Mouse (Mus musculus) hindbrain, embryonic 14.5 days (tissue): ENCODE data around the gene Olfr224. TPM values are rescaled to one million over a fixed set of nuclear protein-coding genes. Genes with fewer than 3 reads are reported as not detected.

ENCODE experiments used
- ATAC-seq: fragments of 200-750 bp; cut with Nextera tagmentation; 2 replicates; pipeline ENCODE4 v1.8.0; 2017; ENCODE audit warnings: moderate number of reproducible peaks, mild to moderate bottlenecking, moderate TSS enrichment, moderate library complexity; ENCODE audit not compliant: low FRiP score
- DNase-seq: peaks from one replicate; pipeline ENCODE4 v3.0.0-alpha.2; 2015; ENCODE audit warnings: low spot score
- H3K27ac ChIP-seq: fragments of 300-500 bp; sonication (generic); 2 replicates; pipeline ENCODE4 v1.5.1; 2014; ENCODE audit warnings: mild to moderate bottlenecking, moderate library complexity
- H3K27me3 ChIP-seq: fragments of 300-500 bp; sonication (generic); 2 replicates; pipeline ENCODE4 v1.6.1; 2014; ENCODE audit warnings: mild to moderate bottlenecking, low read length, mixed read lengths; ENCODE audit not compliant: control insufficient read depth, insufficient read depth
- H3K36me3 ChIP-seq: fragments of 300-500 bp; sonication (generic); replicated peaks from 2 replicates; pipeline ENCODE4 v1.6.1; 2014; ENCODE audit not compliant: control insufficient read depth, insufficient read depth
- H3K4me1 ChIP-seq: fragments of 300-500 bp; sonication (generic); replicated peaks from 2 replicates; pipeline ENCODE4 v1.6.1; 2014; ENCODE audit warnings: antibody characterized with exemption, low read length, mixed read lengths; ENCODE audit not compliant: control insufficient read depth, insufficient read depth
- H3K4me2 ChIP-seq: fragments of 300-500 bp; sonication (generic); replicated peaks from 2 replicates; pipeline ENCODE4 v1.6.1; 2014; ENCODE audit warnings: mild to moderate bottlenecking, moderate library complexity
- H3K4me3 ChIP-seq: fragments of 300-500 bp; sonication (generic); replicated peaks from 2 replicates; pipeline ENCODE4 v1.5.1; 2014; ENCODE audit warnings: mild to moderate bottlenecking, low read length
- H3K9ac ChIP-seq: fragments of 300-500 bp; sonication (generic); 2 replicates; pipeline ENCODE4 v1.6.1; 2014
- H3K9me3 ChIP-seq: fragments of 300-500 bp; sonication (generic); 2 replicates; pipeline ENCODE4 v1.6.1; 2016; ENCODE audit warnings: low read length; ENCODE audit not compliant: control insufficient read depth
- WGBS: fragments of 180-500 bp; shearing (Covaris S2); extraction: QIAGEN DNeasy Blood & Tissue Kit; methylation state at CpG from one replicate; pipeline ENCODE4 v1.1.7; 2014; 5-methylcytosine and 5-hydroxymethylcytosine counted together
- polyA plus RNA-seq: library from polyadenylated mRNA; unstranded; fragments of >200 nt; fragmentation: Nextera tagmentation; extraction: Ambion mirVana; gene quantifications from 2 replicates; pipeline ENCODE4 v1.2.1, GENCODE M21; 2014

Gene Olfr224
- polyA plus RNA-seq, 1 experiment from 2014 or later: not detected

DNA sequence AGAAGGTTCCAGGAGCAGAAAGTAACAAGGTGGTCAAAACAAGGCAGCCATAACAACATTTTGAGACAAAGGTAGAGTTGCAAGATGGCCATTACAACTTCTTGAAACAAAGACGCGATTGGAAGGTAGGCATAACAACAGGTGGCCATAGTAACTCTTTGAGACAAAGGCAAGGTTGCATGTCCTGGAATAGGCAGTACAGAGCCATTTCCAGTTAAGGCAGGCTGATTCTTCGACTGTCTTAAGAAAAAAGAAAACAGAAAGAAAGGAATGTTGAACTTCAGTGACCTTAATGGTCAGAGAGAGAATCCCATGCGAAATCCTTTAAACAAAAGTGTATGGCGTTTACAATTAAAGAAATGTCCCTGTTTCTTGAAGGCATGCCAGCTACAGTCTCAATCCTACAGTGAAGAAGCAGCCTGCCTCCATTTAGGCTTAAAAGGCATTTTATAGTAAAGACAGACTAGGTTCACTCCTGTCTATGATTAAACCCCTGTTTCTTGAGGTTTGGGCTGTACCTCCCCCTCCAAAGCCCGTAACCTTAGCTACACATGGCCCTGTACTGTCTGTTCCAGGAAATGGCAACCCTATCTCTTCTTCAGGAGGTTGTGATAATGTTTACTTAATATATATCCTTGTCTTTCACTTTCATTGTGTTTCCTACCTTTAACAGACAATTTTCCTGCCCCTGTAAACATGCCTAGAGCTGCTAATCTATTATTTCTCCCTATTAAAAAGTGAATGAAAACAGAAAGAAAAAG, 32.6 kb upstream of the Olfr224 start:
- 82% methylated on average over 6 of the region's 6 CpGs for WGBS
- Histone ChIP-seq H3K4me3 (no peak overlapping the region), H3K4me1 (no peaks in the 10 kb centered on the region), H3K36me3 (no peaks in the 10 kb centered on the region), H3K27me3 (no peaks in the 10 kb centered on the region), H3K9me3 (no peaks in the 10 kb centered on the region), H3K27ac (no peak overlapping the region), H3K9ac (no peak overlapping the region), H3K4me2 (no peak overlapping the region)
- DNase-seq: no peak
- ATAC-seq: no peak

DNA sequence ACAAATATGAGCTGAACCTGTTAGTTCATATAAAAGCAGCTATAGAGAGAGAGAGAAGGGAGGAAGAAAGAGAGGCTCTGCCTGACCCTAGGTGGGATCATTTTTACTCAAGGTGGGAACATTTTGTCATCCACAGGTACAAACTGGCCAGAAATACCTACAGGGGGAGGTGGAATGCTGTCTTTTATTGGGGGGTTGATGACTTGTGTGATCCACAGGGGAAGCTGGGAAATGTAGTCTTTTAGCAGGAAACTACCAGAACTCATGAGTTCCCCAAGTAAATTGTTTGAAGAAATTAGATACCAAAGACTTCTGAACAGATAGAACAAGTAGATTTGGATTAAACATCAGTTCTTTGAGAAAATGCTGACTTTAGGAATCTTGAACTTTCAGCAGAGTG, 31.7 kb upstream of the Olfr224 start:
- H3K4me1 ChIP-seq: no peaks in the 10 kb centered on the region
- no peak overlapping the region for H3K4me2 ChIP-seq
- no peaks in the 10 kb centered on the region for H3K9me3 ChIP-seq
- no peak overlapping the region for H3K27ac ChIP-seq
- no peak for ATAC-seq
- H3K4me3 ChIP-seq: no peak overlapping the region
- H3K27me3 ChIP-seq: no peaks in the 10 kb centered on the region
- H3K36me3 ChIP-seq: no peaks in the 10 kb centered on the region
- no peak overlapping the region for H3K9ac ChIP-seq
- DNase-seq: no peak

DNA sequence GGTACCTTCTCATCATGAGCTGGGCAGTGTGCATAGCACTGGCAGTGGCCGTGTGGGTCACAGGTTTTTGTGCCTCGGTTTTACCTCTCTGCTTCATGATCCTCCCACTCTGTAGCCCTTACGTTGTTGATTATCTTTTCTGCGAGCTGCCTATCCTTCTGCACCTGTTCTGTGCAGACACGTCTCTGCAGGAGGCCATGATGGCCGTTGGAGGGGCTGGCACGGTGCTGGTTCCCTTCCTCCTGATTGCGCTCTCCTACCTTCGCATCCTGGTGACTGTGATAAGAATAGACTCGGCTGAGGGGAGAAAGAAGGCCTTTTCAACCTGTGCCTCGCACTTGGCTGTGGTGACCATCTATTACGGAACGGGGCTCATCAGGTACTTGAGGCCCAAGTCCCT, 27.5 kb upstream of the Olfr224 start:
- H3K4me3 ChIP-seq: no peak overlapping the region
- no peak overlapping the region for H3K9ac ChIP-seq
- DNase-seq (no peak), ATAC-seq (no peak)
- H3K27ac ChIP-seq: no peak overlapping the region
- 89% methylated on average over 13 of the region's 13 CpGs for WGBS
- H3K27me3 ChIP-seq: no peaks in the 10 kb centered on the region
- no peaks in the 10 kb centered on the region for H3K36me3 ChIP-seq
- H3K9me3 ChIP-seq: no peaks in the 10 kb centered on the region
- no peaks in the 10 kb centered on the region for H3K4me1 ChIP-seq
- H3K4me2 ChIP-seq: no peak overlapping the region

DNA sequence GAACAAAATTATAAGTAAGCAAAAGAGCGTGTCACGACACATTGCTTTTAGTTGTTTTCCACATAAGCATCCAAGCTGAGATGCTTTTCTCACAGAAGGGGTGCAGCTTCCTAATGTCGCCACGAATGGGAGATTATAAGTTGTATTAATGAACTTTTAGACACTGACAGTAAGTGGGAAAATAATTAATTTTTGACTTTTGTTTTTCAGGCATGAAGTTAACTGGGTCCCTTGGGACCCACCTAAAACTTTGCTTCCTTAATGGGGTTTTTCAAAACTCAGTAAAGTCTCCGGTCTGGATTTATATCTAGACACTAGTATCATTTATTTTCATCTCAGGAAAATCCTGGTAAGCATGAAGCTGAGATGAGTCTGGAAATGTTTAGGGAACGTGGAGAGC, 24.5 kb upstream of the Olfr224 start, which contains the start of gene Olfr324:
TSS of gene Olfr324 (plus strand) at position 301 of the 400 bp plus-strand sequence.
- no peak within 1 kb of the TSS for H3K27ac ChIP-seq

DNA sequence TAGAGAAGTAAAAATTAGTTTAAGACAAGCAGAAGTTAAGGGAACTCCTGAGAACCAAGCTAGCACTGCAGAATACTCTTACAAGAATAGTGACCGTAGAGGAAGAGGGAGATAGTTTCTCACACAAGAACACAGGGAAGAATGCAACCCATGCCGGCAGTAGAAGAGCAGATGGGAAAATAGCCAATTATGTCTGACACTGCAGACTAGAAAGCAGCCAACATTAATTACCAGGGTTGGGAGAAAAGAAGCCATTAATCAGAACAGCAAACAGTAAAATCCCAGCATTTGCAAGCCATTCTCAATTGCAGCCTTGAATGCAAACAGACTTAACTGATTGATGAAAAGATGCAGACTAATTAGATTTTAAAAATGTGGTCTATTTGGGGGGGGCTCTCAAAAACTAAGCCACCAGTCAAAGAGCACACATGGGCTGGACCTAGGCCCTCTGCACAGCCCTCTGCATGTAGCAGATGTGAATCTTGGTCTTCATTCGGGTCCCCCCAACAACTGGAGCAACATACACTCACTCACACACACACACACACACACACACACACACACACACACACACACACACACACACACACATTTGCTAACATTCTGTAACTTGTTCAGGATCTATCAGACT, 18.4 kb upstream of the Olfr224 start:
- Histone ChIP-seq H3K9ac (no peak overlapping the region), H3K4me3 (no peak overlapping the region), H3K4me1 (no peaks in the 10 kb centered on the region), H3K4me2 (no peak overlapping the region), H3K27me3 (no peaks in the 10 kb centered on the region), H3K36me3 (no peaks in the 10 kb centered on the region), H3K27ac (no peak overlapping the region), H3K9me3 (no peaks in the 10 kb centered on the region)
- DNase-seq (no peak), ATAC-seq (no peak)
- WGBS: 47% methylated on average over 3 of the region's 3 CpGs

More for the DNA sequence above, 24.5 kb upstream of the Olfr224 start, which contains the start of gene Olfr324:
- ATAC-seq (no peak), DNase-seq (no peak)
- Histone ChIP-seq H3K4me1 (no peaks in the 10 kb centered on the region), H3K4me3 (no peak within 1 kb of the TSS), H3K4me2 (no peak within 1 kb of the TSS), H3K27me3 (no peaks in the 10 kb centered on the region), H3K9ac (no peak within 1 kb of the TSS), H3K36me3 (no peaks in the 10 kb centered on the region), H3K9me3 (no peaks in the 10 kb centered on the region)
- 83% methylated on average over 6 of the region's 6 CpGs for whole genome bisulfite sequencing

DNA sequence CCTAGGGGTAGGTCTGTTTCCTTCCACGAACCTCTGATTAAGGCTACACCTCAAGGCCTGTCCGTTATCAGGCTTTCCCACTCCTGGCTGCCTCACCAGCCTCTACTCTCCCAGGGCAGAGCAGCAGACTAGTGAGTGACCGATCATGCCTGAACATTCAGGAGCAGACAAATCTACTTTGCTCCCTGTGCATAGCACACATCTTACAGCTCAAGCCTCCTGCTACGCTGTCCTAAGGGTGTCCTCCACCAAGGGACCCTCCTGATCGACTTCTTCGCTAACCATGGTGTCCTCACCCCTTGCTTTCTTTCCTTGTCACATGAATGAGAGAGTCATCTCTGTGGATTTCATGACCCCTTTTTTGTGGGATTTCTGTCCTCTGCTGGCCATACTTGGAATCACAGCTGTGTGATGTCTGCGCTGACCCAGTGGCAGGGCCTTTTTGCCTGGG, 17.6 kb upstream of the Olfr224 start:
- Histone ChIP-seq H3K4me2 (no peak overlapping the region), H3K9ac (no peak overlapping the region), H3K4me3 (no peak overlapping the region), H3K4me1 (no peaks in the 10 kb centered on the region), H3K9me3 (no peaks in the 10 kb centered on the region), H3K27me3 (no peaks in the 10 kb centered on the region), H3K27ac (no peak overlapping the region), H3K36me3 (no peaks in the 10 kb centered on the region)
- DNase-seq (peak; percentile 52), ATAC-seq (no peak)
- 70% methylated on average over 7 of the region's 7 CpGs for WGBS

DNA sequence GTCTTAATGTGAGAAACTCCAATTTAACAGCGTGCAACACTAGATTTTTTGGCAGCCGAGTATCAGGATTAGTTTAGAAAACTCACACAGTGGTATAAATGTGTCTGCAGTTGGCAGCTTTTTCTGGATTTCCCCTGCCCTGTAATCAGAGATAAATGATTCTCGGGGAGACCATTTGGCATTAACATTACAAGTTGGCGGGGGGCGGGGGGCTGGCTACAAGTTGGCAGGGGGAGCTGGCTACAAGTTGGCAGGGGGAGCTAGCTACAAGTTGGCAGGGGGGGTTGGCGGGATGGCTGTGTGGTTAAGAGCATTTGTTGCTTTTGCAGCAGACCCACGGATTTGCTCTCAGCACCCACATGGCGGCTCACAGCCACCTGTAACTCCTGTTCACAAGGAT, 8.3 kb upstream of the Olfr224 start:
- Histone ChIP-seq H3K9ac (no peak overlapping the region), H3K36me3 (no peaks in the 10 kb centered on the region), H3K4me2 (no peak overlapping the region), H3K4me1 (no peaks in the 10 kb centered on the region), H3K27ac (no peak overlapping the region), H3K27me3 (no peaks in the 10 kb centered on the region), H3K4me3 (no peak overlapping the region), H3K9me3 (no peaks in the 10 kb centered on the region)
- no peak for DNase-seq
- no peak for ATAC-seq
- 73% methylated on average over 8 of the region's 8 CpGs for WGBS

DNA sequence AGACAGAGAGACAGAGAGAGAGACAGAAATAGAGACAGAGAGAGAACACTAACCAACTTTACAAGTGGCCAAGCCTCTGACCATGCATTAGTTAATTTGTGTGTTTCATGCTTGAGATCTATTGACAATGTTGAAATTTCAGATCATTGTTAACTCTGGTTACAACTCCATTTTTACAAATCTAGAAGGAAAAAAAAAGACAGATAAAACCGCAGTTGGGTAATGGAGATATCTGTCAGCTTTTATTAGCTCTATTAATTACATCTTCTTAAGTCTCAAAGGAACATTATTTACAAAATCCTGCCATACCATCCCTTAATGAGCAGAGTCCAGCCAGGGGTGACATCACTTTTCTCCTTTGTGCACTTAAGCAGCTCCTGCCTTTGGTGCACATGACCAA, 7.1 kb upstream of the Olfr224 start, which contains the start of gene Olfr325:
TSS of gene Olfr325 (plus strand) at position 301 of the 400 bp plus-strand sequence.
- Histone ChIP-seq H3K9ac (no peak within 1 kb of the TSS), H3K4me1 (no peaks in the 10 kb centered on the region), H3K27me3 (no peaks in the 10 kb centered on the region), H3K36me3 (no peaks in the 10 kb centered on the region), H3K27ac (no peak within 1 kb of the TSS), H3K4me2 (no peak within 1 kb of the TSS), H3K4me3 (no peak within 1 kb of the TSS), H3K9me3 (no peaks in the 10 kb centered on the region)
- DNase-seq (no peak), ATAC-seq (no peak)
- WGBS: 85% methylated on average over 1 of the region's 1 CpGs

DNA sequence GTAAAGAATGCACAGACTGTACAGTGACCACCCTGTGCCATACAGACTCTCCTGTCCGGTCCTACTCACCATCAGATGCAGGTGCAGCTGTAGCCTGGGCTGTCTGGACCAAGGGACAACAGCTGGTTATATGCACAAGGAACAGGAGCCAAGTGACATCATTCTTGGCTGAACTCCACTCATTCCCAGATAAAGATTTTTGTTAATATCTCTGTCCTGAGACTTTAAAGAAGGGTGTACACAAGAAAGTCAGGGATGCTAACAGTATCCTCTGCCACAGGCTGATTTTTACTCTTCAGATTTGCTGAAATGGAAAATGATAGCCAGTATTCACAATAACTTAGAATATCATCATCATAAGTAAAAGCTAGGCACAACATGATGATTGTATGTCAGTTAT, 14.8 kb downstream of the Olfr224 start, which contains the start of gene Olfr328:
TSS of gene Olfr328 (minus strand) at position 101 of the 400 bp plus-strand sequence.
- Histone ChIP-seq H3K36me3 (no peaks in the 10 kb centered on the region), H3K4me1 (no peaks in the 10 kb centered on the region), H3K4me3 (no peak within 1 kb of the TSS), H3K9ac (no peak within 1 kb of the TSS), H3K9me3 (no peaks in the 10 kb centered on the region), H3K4me2 (no peak within 1 kb of the TSS), H3K27ac (no peak within 1 kb of the TSS), H3K27me3 (no peaks in the 10 kb centered on the region)
- DNase-seq: no peak
- 88% methylated on average over 1 of the region's 1 CpGs for WGBS
- no peak for ATAC-seq
